Mouse (Mus musculus) intestine, embryonic 15.5 days (tissue): ENCODE measurements around the gene Klk12. TPM values are rescaled to one million over a fixed set of nuclear protein-coding genes. Genes with fewer than 3 reads are reported as not detected.

Experiments used
- ATAC-seq: fragments of 200-750 bp; cut with Nextera tagmentation; 2 replicates; pipeline ENCODE4 v1.8.0; 2017; ENCODE audit warnings: moderate TSS enrichment, moderate library complexity
- H3K27ac ChIP-seq: fragments of 300-500 bp; sonication (generic); 2 replicates; pipeline ENCODE4 v1.5.1; 2015; ENCODE audit warnings: mild to moderate bottlenecking, inconsistent platforms
- H3K27me3 ChIP-seq: fragments of 300-500 bp; sonication (generic); replicated peaks from 2 replicates; pipeline ENCODE4 v1.6.1; 2015; ENCODE audit warnings: inconsistent platforms
- H3K36me3 ChIP-seq: fragments of 300-500 bp; sonication (generic); 2 replicates; pipeline ENCODE4 v1.6.1; 2015; ENCODE audit warnings: inconsistent platforms
- H3K4me1 ChIP-seq: fragments of 300-500 bp; sonication (generic); replicated peaks from 2 replicates; pipeline ENCODE4 v1.6.1; 2015; ENCODE audit warnings: inconsistent platforms
- H3K4me2 ChIP-seq: fragments of 300-500 bp; sonication (generic); replicated peaks from 2 replicates; pipeline ENCODE4 v1.6.1; 2015; ENCODE audit warnings: mild to moderate bottlenecking, inconsistent platforms
- H3K4me3 ChIP-seq: fragments of 300-500 bp; sonication (generic); replicated peaks from 2 replicates; pipeline ENCODE4 v1.5.1; 2015; ENCODE audit warnings: inconsistent platforms
- H3K9ac ChIP-seq: fragments of 300-500 bp; sonication (generic); 2 replicates; pipeline ENCODE4 v1.6.1; 2015; ENCODE audit warnings: inconsistent platforms
- H3K9me3 ChIP-seq: fragments of 300-500 bp; sonication (generic); 2 replicates; pipeline ENCODE4 v1.6.1; 2016; ENCODE audit warnings: inconsistent platforms
- WGBS: fragments of 180-500 bp; shearing (Covaris S2); methylation state at CpG from one replicate; pipeline ENCODE4 v1.1.7; 2015; 5-methylcytosine and 5-hydroxymethylcytosine counted together
- polyA plus RNA-seq: library from polyadenylated mRNA; unstranded; fragments of >200 nt; fragmentation: Nextera tagmentation; extraction: Ambion mirVana; gene quantifications from 2 replicates; pipeline ENCODE4 v1.2.1, GENCODE M21; 2015

Klk12 gene
- polyA plus RNA-seq, 1 experiment from 2014 or later: not detected

- H3K4me2 ChIP-seq: peak overlapping the region; percentile 84
- peak; percentile 27; the same call in 1 of the 2 replicates for ATAC-seq
- H3K4me1 ChIP-seq: 0 out of 2 replicates have a peak, but pooled peaks cover 5% of the 10 kb centered on the region
- peak overlapping the region; percentile 24; the same call in 1 of the 2 replicates for H3K9ac ChIP-seq
- H3K9me3 ChIP-seq: no peaks in the 10 kb centered on the region
- H3K36me3 ChIP-seq: no peaks in the 10 kb centered on the region
- H3K27ac ChIP-seq: no peak overlapping the region
- WGBS: 34% methylated on average over 13 of the region's 13 CpGs
- no peaks in the 10 kb centered on the region; the same call in 1 of the 2 replicates for H3K27me3 ChIP-seq
- peak overlapping the region; percentile 45 for H3K4me3 ChIP-seq
These were observed 29.3 kb downstream of the Klk12 start for GRCm38 (mm10) chr7:43797844-43798462.

GRCm38 (mm10) chr7:43799876-43800275 lies 31.2 kb downstream of the Klk12 start:
- Histone ChIP-seq H3K4me1 (0 out of 2 replicates have a peak, but pooled peaks cover 5% of the 10 kb centered on the region), H3K9ac (no peak overlapping the region), H3K36me3 (no peaks in the 10 kb centered on the region), H3K27ac (no peak overlapping the region), H3K27me3 (no peaks in the 10 kb centered on the region; the same call in 1 of the 2 replicates), H3K9me3 (no peaks in the 10 kb centered on the region), H3K4me3 (no peak overlapping the region), H3K4me2 (no peak overlapping the region)
- 80% methylated on average over 7 of the region's 7 CpGs for WGBS
- ATAC-seq: no peak

GRCm38 (mm10) chr7:43810994-43811393 lies 42.3 kb downstream of the Klk12 start, which contains the start of gene Klk7:
Klk7 (plus strand) TSS chr7:43811294.
- Histone ChIP-seq H3K36me3 (no peaks in the 10 kb centered on the region), H3K27me3 (no peaks in the 10 kb centered on the region), H3K9me3 (no peaks in the 10 kb centered on the region), H3K4me2 (no peak within 1 kb of the TSS), H3K27ac (no peak within 1 kb of the TSS), H3K9ac (no peak within 1 kb of the TSS), H3K4me1 (no peaks in the 10 kb centered on the region), H3K4me3 (no peak within 1 kb of the TSS)
- no peak for ATAC-seq
- WGBS: 44% methylated on average over 5 of the region's 5 CpGs

- no peak overlapping the region for H3K4me2 ChIP-seq
- no peaks in the 10 kb centered on the region for H3K27me3 ChIP-seq
- no peak overlapping the region for H3K27ac ChIP-seq
- H3K9ac ChIP-seq: no peak overlapping the region
- no peak overlapping the region for H3K4me3 ChIP-seq
- no peaks in the 10 kb centered on the region for H3K9me3 ChIP-seq
- no peak for ATAC-seq
- H3K36me3 ChIP-seq: no peaks in the 10 kb centered on the region
- 84% methylated on average over 7 of the region's 7 CpGs for WGBS
- H3K4me1 ChIP-seq: no peaks in the 10 kb centered on the region
These were observed 46.5 kb downstream of the Klk12 start for GRCm38 (mm10) chr7:43815211-43815610.

GRCm38 (mm10) chr7:43816746-43817145 lies 48.0 kb downstream of the Klk12 start:
- no peaks in the 10 kb centered on the region for H3K27me3 ChIP-seq
- ATAC-seq: no peak
- no peak overlapping the region for H3K9ac ChIP-seq
- no peak overlapping the region for H3K4me3 ChIP-seq
- no peaks in the 10 kb centered on the region for H3K9me3 ChIP-seq
- no peak overlapping the region for H3K4me2 ChIP-seq
- no peak overlapping the region for H3K27ac ChIP-seq
- no peaks in the 10 kb centered on the region for H3K36me3 ChIP-seq
- H3K4me1 ChIP-seq: no peaks in the 10 kb centered on the region

GRCm38 (mm10) chr7:43821581-43821980 lies 52.9 kb downstream of the Klk12 start:
- H3K27me3 ChIP-seq: no peaks in the 10 kb centered on the region
- no peak overlapping the region for H3K4me2 ChIP-seq
- no peak overlapping the region for H3K4me3 ChIP-seq
- H3K4me1 ChIP-seq: no peaks in the 10 kb centered on the region
- no peak for ATAC-seq
- WGBS: 89% methylated on average over 7 of the region's 7 CpGs
- no peaks in the 10 kb centered on the region for H3K9me3 ChIP-seq
- no peaks in the 10 kb centered on the region for H3K36me3 ChIP-seq
- no peak overlapping the region for H3K27ac ChIP-seq
- H3K9ac ChIP-seq: no peak overlapping the region

Other genes with a start within 250 kb of the Klk12 start
- 1.8 and 1.9 TPM in 2 replicates for gene Cd33, start 224.5 kb upstream of the Klk12 start, polyA plus RNA-seq
- gene Zfp658, start 206.6 kb upstream of the Klk12 start, polyA plus RNA-seq: 2.7 and 2.8 TPM in 2 replicates
- gene Zfp719, start 189.3 kb upstream of the Klk12 start, polyA plus RNA-seq: 8.7 and 10.1 TPM in 2 replicates
- gene Zfp819, start 161.7 kb upstream of the Klk12 start, polyA plus RNA-seq: 0.09 TPM in 2 replicates
- gene Ceacam18, start 134.2 kb upstream of the Klk12 start, polyA plus RNA-seq: 4.7 and 5.2 TPM in 2 replicates
- 1.6 and 1.8 TPM in 2 replicates for gene Siglece, start 108.7 kb upstream of the Klk12 start, polyA plus RNA-seq
- gene Ctu1, start 96.9 kb upstream of the Klk12 start, polyA plus RNA-seq: 12.7 and 12.8 TPM in 2 replicates
- gene Klk14, start 78.5 kb upstream of the Klk12 start, polyA plus RNA-seq: 0.15 TPM in 1 of 2 replicates, not detected in the other
- 0.18 and 0.60 TPM in 2 replicates for gene Klk13, start 56.3 kb upstream of the Klk12 start, polyA plus RNA-seq
- gene Klk11, start 5.7 kb downstream of the Klk12 start, polyA plus RNA-seq: 0.46 and 0.58 TPM in 2 replicates
- 3.0 and 3.4 TPM in 2 replicates for gene Klk10, start 12.1 kb downstream of the Klk12 start, polyA plus RNA-seq
- not detected in 2 replicates for gene Klk9, start 23.0 kb downstream of the Klk12 start, polyA plus RNA-seq
- 14.5 and 15.1 TPM in 2 replicates for gene Klk8, start 28.7 kb downstream of the Klk12 start, polyA plus RNA-seq
- not detected in 2 replicates for gene Klk7, start 42.4 kb downstream of the Klk12 start, polyA plus RNA-seq
- not detected in 2 replicates for gene Klk6, start 55.6 kb downstream of the Klk12 start, polyA plus RNA-seq
- not detected in 2 replicates for gene Klk5, start 73.1 kb downstream of the Klk12 start, polyA plus RNA-seq
- gene Klk4, start 112.3 kb downstream of the Klk12 start, polyA plus RNA-seq: not detected in 2 replicates
- gene Klk15, start 164.8 kb downstream of the Klk12 start, polyA plus RNA-seq: not detected in 2 replicates
- 0.16 and 0.59 TPM in 2 replicates for gene Klk1b8, start 181.8 kb downstream of the Klk12 start, polyA plus RNA-seq
- gene Klk1b1, start 197.9 kb downstream of the Klk12 start, polyA plus RNA-seq: not detected in 2 replicates
- not detected in 2 replicates for gene Klk1b9, start 207.2 kb downstream of the Klk12 start, polyA plus RNA-seq
- gene Klk1b11, start 227.0 kb downstream of the Klk12 start, polyA plus RNA-seq: not detected in 2 replicates
- gene Klk1b26, start 243.3 kb downstream of the Klk12 start, polyA plus RNA-seq: not detected in 2 replicates